Mouse (Mus musculus) stomach, embryonic 15.5 days (tissue): ENCODE data around the gene Zfp513. TPM values are rescaled to one million over a fixed set of nuclear protein-coding genes. Genes with fewer than 3 reads are reported as not detected.
A peak's percentile ranks its signal among the peaks of the same experiment; 100 is the strongest.

Source experiments
- ATAC-seq: fragments of 200-750 bp; cut with Nextera tagmentation; 2 replicates; pipeline ENCODE4 v1.8.0; 2017; ENCODE audit warnings: low read depth, moderate number of reproducible peaks, moderate TSS enrichment; ENCODE audit not compliant: insufficient read depth, low FRiP score
- H3K27ac ChIP-seq: fragments of 300-500 bp; sonication (generic); 2 replicates; pipeline ENCODE4 v1.5.1; 2015; ENCODE audit warnings: mild to moderate bottlenecking, inconsistent platforms
- H3K27me3 ChIP-seq: fragments of 300-500 bp; sonication (generic); replicated peaks from 2 replicates; pipeline ENCODE4 v1.6.1; 2015; ENCODE audit warnings: inconsistent platforms
- H3K36me3 ChIP-seq: fragments of 300-500 bp; sonication (generic); 2 replicates; pipeline ENCODE4 v1.6.1; 2015; ENCODE audit warnings: inconsistent platforms
- H3K4me1 ChIP-seq: fragments of 300-500 bp; sonication (generic); 2 replicates; pipeline ENCODE4 v1.6.1; 2015; ENCODE audit warnings: inconsistent platforms
- H3K4me2 ChIP-seq: fragments of 300-500 bp; sonication (generic); 2 replicates; pipeline ENCODE4 v1.6.1; 2015; ENCODE audit warnings: mild to moderate bottlenecking, inconsistent platforms
- H3K4me3 ChIP-seq: fragments of 300-500 bp; sonication (generic); replicated peaks from 2 replicates; pipeline ENCODE4 v1.5.1; 2015; ENCODE audit warnings: inconsistent platforms
- H3K9ac ChIP-seq: fragments of 300-500 bp; sonication (generic); 2 replicates; pipeline ENCODE4 v1.6.1; 2015; ENCODE audit warnings: inconsistent platforms
- H3K9me3 ChIP-seq: fragments of 300-500 bp; sonication (generic); 2 replicates; pipeline ENCODE4 v1.6.1; 2016; ENCODE audit warnings: inconsistent platforms
- WGBS: fragments of 180-500 bp; shearing (Covaris S2); methylation state at CpG from one replicate; pipeline ENCODE4 v1.1.7; 2015; 5-methylcytosine and 5-hydroxymethylcytosine counted together
- polyA plus RNA-seq: library from polyadenylated mRNA; unstranded; fragments of >200 nt; fragmentation: Nextera tagmentation; extraction: Ambion mirVana; gene quantifications from 2 replicates; pipeline ENCODE4 v1.2.1, GENCODE M21; 2015

The Zfp513 gene
- polyA plus RNA-seq, 1 experiment from 2014 or later, result 8.6 TPM

GRCm38 (mm10) chr5:31188223-31188840 lies 13.8 kb downstream of the Zfp513 start:
- Histone ChIP-seq H3K9ac (no peak overlapping the region), H3K9me3 (no peaks in the 10 kb centered on the region), H3K27me3 (no peaks in the 10 kb centered on the region), H3K4me3 (no peak overlapping the region), H3K4me2 (no peak overlapping the region), H3K4me1 (peaks cover 10% of the 10 kb centered on the region; the same call in 1 of the 2 replicates), H3K27ac (no peak overlapping the region), H3K36me3 (peaks cover 40% of the 10 kb centered on the region)
- ATAC-seq, result no peak
- 63% methylated on average over 4 of the region's 4 CpGs for whole genome bisulfite sequencing

GRCm38 (mm10) chr5:31183678-31184077 lies 18.4 kb downstream of the Zfp513 start:
- H3K9ac ChIP-seq, result no peak overlapping the region
- H3K4me3 ChIP-seq, result no peak overlapping the region
- 53% methylated on average over 4 of the region's 4 CpGs for WGBS
- H3K4me2 ChIP-seq, result no peak overlapping the region
- no peak overlapping the region for H3K27ac ChIP-seq
- no peak for ATAC-seq
- no peaks in the 10 kb centered on the region for H3K27me3 ChIP-seq
- no peaks in the 10 kb centered on the region for H3K9me3 ChIP-seq
- H3K36me3 ChIP-seq, result peaks cover 17% of the 10 kb centered on the region
- no peaks in the 10 kb centered on the region for H3K4me1 ChIP-seq

GRCm38 (mm10) chr5:31181183-31181770 lies 20.8 kb downstream of the Zfp513 start:
- 89% methylated on average over 9 of the region's 9 CpGs for WGBS
- no peak overlapping the region for H3K4me2 ChIP-seq
- H3K9me3 ChIP-seq, result no peaks in the 10 kb centered on the region
- H3K27ac ChIP-seq, result no peak overlapping the region
- H3K27me3 ChIP-seq, result no peaks in the 10 kb centered on the region
- no peak overlapping the region for H3K9ac ChIP-seq
- H3K36me3 ChIP-seq, result 0 out of 2 replicates have a peak, but pooled peaks cover 5% of the 10 kb centered on the region
- H3K4me1 ChIP-seq, result no peaks in the 10 kb centered on the region
- H3K4me3 ChIP-seq, result no peak overlapping the region
- no peak for ATAC-seq

- under 1% methylated on average over 59 of the region's 59 CpGs for WGBS
- Histone ChIP-seq H3K9me3 (no peaks in the 10 kb centered on the region), H3K27me3 (no peaks in the 10 kb centered on the region), H3K4me2 (peak within 1 kb of the TSS; percentile 83), H3K4me3 (peak within 1 kb of the TSS; percentile 90), H3K4me1 (no peaks in the 10 kb centered on the region), H3K36me3 (0 out of 2 replicates have a peak, but pooled peaks cover 5% of the 10 kb centered on the region), H3K27ac (peak within 1 kb of the TSS; percentile 99), H3K9ac (peak within 1 kb of the TSS; percentile 50)
- ATAC-seq, result peak; percentile 98
Observed at GRCm38 (mm10) chr5:31179766-31180630, 22.1 kb downstream of the Zfp513 start, which contains the start of the genes Gm29609 and Gtf3c2. TSS of gene Gm29609 (minus strand) at chr5:31179911. TSS of gene Gtf3c2 (minus strand) at chr5:31180144.

GRCm38 (mm10) chr5:31179301-31179765 lies 22.8 kb downstream of the Zfp513 start:
- Histone ChIP-seq H3K9ac (peak overlapping the region; percentile 50), H3K4me1 (no peaks in the 10 kb centered on the region), H3K9me3 (no peaks in the 10 kb centered on the region), H3K27me3 (no peaks in the 10 kb centered on the region), H3K27ac (peak overlapping the region; percentile 99), H3K36me3 (peaks cover 5% of the 10 kb centered on the region; the same call in 1 of the 2 replicates), H3K4me2 (peak overlapping the region; percentile 83), H3K4me3 (peak overlapping the region; percentile 90)
- peak; percentile 45 for ATAC-seq
- WGBS, result under 1% methylated on average over 25 of the region's 25 CpGs

GRCm38 (mm10) chr5:31168630-31169029 lies 33.5 kb downstream of the Zfp513 start:
- Histone ChIP-seq H3K9me3 (no peaks in the 10 kb centered on the region), H3K27ac (no peak overlapping the region), H3K27me3 (no peaks in the 10 kb centered on the region), H3K9ac (no peak overlapping the region; the same call in 1 of the 2 replicates), H3K4me3 (no peak overlapping the region), H3K4me2 (no peak overlapping the region), H3K36me3 (peaks cover 78% of the 10 kb centered on the region), H3K4me1 (no peaks in the 10 kb centered on the region)
- 95% methylated on average over 4 of the region's 4 CpGs for WGBS
- ATAC-seq, result no peak

GRCm38 (mm10) chr5:31164878-31165277 lies 37.2 kb downstream of the Zfp513 start:
- Histone ChIP-seq H3K9me3 (no peaks in the 10 kb centered on the region), H3K36me3 (peaks cover 73% of the 10 kb centered on the region), H3K4me2 (no peak overlapping the region), H3K4me3 (no peak overlapping the region), H3K4me1 (no peaks in the 10 kb centered on the region), H3K27ac (no peak overlapping the region), H3K9ac (no peak overlapping the region), H3K27me3 (no peaks in the 10 kb centered on the region)
- no peak for ATAC-seq
- WGBS, result 82% methylated on average over 1 of the region's 1 CpGs

- Histone ChIP-seq H3K9me3 (no peaks in the 10 kb centered on the region), H3K36me3 (peaks cover 76% of the 10 kb centered on the region), H3K4me2 (no peak overlapping the region), H3K4me1 (no peaks in the 10 kb centered on the region), H3K4me3 (no peak overlapping the region), H3K27me3 (no peaks in the 10 kb centered on the region), H3K27ac (no peak overlapping the region), H3K9ac (no peak overlapping the region)
- ATAC-seq, result no peak; the same call in 1 of the 2 replicates
Observed at GRCm38 (mm10) chr5:31162462-31162861, 39.6 kb downstream of the Zfp513 start.

GRCm38 (mm10) chr5:31154152-31154553 lies 48.0 kb downstream of the Zfp513 start, which contains the start of gene Mpv17:
TSS of gene Mpv17 (minus strand) at chr5:31154251.
- peak; percentile 92 for ATAC-seq
- H3K9ac ChIP-seq, result peak within 1 kb of the TSS; percentile 73

GRCm38 (mm10) chr5:31153516-31154151 lies 48.5 kb downstream of the Zfp513 start:
- Histone ChIP-seq H3K27ac (peak overlapping the region; percentile 62), H3K36me3 (peaks cover 22% of the 10 kb centered on the region; the same call in 1 of the 2 replicates), H3K4me1 (peaks cover 10% of the 10 kb centered on the region; the same call in 1 of the 2 replicates), H3K4me3 (peak overlapping the region; percentile 67), H3K4me2 (peak overlapping the region; percentile 87), H3K27me3 (no peaks in the 10 kb centered on the region), H3K9ac (peak overlapping the region; percentile 73; the same call in 1 of the 2 replicates), H3K9me3 (no peaks in the 10 kb centered on the region)
- ATAC-seq, result no peak
- 31% methylated on average over 6 of the region's 6 CpGs for WGBS

More at GRCm38 (mm10) chr5:31154152-31154553, 48.0 kb downstream of the Zfp513 start, which contains the start of gene Mpv17:
- 1% methylated on average over 19 of the region's 19 CpGs for WGBS
- Histone ChIP-seq H3K27ac (peak within 1 kb of the TSS; percentile 62), H3K27me3 (no peaks in the 10 kb centered on the region), H3K36me3 (peaks cover 27% of the 10 kb centered on the region; the same call in 1 of the 2 replicates), H3K4me3 (peak within 1 kb of the TSS; percentile 67), H3K4me2 (peak within 1 kb of the TSS; percentile 87), H3K4me1 (peaks cover 10% of the 10 kb centered on the region; the same call in 1 of the 2 replicates), H3K9me3 (no peaks in the 10 kb centered on the region)

- Histone ChIP-seq H3K4me3 (no peak overlapping the region), H3K27ac (no peak overlapping the region)
Observed at GRCm38 (mm10) chr5:31151746-31152145, 50.4 kb downstream of the Zfp513 start.

More at GRCm38 (mm10) chr5:31151746-31152145, 50.4 kb downstream of the Zfp513 start:
- Histone ChIP-seq H3K27me3 (no peaks in the 10 kb centered on the region), H3K4me2 (no peak overlapping the region), H3K9ac (no peak overlapping the region), H3K9me3 (no peaks in the 10 kb centered on the region), H3K4me1 (peaks cover 10% of the 10 kb centered on the region; the same call in 1 of the 2 replicates), H3K36me3 (peaks cover 4% of the 10 kb centered on the region; the same call in 1 of the 2 replicates)
- no peak for ATAC-seq
- 76% methylated on average over 3 of the region's 3 CpGs for WGBS
